Mouse (Mus musculus) embryo, embryonic 11 days (tissue): ENCODE data around the gene Slc9a8.

Source experiments
- DNase-seq: peaks from one replicate; pipeline ENCODE4 v3.0.0-alpha.2; 2015

Slc9a8 gene

GRCm38 (mm10) chr2:167417048-167417447 is 4.5 kb upstream of the Slc9a8 start:
- DNase-seq, result no peak

DNA sequence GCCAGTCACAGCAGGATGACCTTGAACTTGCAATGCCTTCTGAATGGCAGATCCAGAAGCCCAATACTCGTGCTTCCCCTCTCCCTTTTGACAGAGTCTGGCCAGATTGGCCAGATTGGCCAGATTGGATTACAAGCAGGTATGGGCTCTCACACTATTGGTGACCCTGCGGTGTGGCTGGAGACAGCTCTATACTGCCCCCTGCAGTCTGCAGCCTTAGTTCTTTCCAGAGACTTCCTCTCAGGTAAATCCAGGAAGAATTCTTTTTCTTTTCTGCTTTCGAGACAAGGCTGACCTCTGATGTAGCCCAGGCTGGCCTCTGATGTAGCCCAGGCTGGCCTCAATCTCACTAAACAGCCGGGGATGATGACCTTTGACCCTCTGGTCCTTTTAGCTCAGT is 3.8 kb upstream of the Slc9a8 start:
- peak; percentile 76 for DNase-seq

GRCm38 (mm10) chr2:167419204-167419603 is 2.3 kb upstream of the Slc9a8 start:
- peak; percentile 74 for DNase-seq

GRCm38 (mm10) chr2:167420811-167421241 is 686 bp upstream of the Slc9a8 start:
- DNase-seq, result no peak

- no peak for DNase-seq
These were observed 598 bp downstream of the Slc9a8 start for GRCm38 (mm10) chr2:167422150-167422470.

DNA sequence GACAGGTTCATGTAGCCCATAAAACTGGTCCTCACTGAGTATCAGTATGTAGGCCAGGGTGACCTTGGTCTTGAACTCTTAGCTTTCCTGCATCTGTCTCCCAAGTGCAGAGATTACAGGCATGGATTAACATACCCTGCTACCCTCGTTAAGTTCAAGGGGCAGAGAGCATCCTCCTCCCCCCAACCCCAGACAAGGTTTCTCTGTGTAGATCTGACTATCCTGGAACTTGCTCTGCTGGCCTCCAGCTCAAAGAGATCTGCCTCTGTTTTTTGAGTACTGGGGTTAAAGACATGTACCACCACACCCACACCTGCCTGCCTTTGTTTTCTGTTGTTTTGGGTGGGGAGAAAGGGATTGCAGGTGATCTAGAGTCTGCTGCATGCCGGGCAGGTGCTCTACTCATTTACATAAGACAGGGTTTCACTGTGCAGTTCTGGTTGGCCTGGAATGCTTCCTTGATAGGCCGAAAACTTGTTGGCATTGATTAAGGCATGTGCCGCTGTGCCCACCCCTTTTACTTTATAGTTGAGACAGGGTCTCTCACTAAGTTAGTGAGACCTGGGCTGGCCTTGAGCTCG is 1.6 kb downstream of the Slc9a8 start:
- no peak for DNase-seq

GRCm38 (mm10) chr2:167424040-167424439 is 2.5 kb downstream of the Slc9a8 start:
- no peak for DNase-seq

DNA sequence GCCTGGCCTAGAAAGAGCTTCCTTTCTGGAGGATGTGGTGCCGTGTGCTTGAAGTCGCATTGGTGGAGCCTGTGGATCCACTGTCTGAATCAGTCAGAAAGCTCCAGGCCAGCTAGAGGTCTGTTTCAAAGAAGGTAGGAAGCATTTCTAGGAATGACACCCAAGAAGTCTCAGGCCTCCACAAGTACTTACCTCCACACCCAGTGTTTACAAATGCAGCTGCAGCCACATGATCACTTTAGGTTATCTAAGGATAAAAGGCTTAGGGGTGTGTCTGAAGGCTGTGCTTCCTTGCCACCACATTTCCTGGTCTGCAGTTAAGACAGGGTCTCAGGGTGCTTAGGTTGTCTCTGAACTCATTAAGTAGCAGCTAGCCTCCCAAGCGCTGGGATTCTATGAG is 3.0 kb downstream of the Slc9a8 start:
- DNase-seq, result no peak

GRCm38 (mm10) chr2:167425407-167425806 is 3.9 kb downstream of the Slc9a8 start:
- DNase-seq, result no peak

GRCm38 (mm10) chr2:167429596-167429995 is 8.1 kb downstream of the Slc9a8 start:
- DNase-seq, result no peak

DNA sequence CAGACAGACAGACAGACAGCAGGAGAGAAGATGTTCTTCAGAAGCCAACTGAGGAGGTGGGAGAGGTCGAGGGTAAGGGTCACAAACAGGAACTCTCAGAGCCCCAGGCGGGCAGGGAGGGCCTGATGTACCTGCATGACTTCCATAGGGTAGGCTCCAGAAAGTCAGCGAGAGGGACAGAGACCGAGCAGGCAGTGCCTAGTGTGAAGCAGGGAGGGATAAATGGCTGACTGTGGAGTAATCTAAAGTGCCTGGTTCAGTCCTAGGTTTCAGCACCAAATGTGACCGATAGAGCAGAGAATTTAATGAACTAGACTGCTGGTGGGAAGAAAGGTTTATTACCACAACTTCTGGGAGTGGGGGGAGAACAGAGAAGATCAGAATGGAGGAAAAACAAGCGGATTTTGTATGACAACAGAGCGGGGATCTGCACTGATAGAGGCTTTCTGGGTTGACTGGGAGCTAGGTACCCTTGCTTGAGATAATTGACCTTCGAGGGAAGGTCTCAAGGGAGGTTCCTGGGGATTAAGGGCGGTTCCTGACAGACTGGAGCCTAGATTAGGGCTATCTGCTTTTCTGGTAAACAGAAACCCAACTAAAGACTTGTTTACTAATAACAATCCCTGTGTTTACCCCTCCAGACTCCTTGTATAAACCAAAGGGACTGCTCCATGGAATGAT is 9.4 kb downstream of the Slc9a8 start:
- no peak for DNase-seq

- no peak for DNase-seq
These were observed 9.9 kb downstream of the Slc9a8 start for GRCm38 (mm10) chr2:167431418-167431776.

GRCm38 (mm10) chr2:167434570-167434969 is 13.1 kb downstream of the Slc9a8 start:
- DNase-seq, result no peak

GRCm38 (mm10) chr2:167435631-167436030 is 14.1 kb downstream of the Slc9a8 start:
- no peak for DNase-seq

DNA sequence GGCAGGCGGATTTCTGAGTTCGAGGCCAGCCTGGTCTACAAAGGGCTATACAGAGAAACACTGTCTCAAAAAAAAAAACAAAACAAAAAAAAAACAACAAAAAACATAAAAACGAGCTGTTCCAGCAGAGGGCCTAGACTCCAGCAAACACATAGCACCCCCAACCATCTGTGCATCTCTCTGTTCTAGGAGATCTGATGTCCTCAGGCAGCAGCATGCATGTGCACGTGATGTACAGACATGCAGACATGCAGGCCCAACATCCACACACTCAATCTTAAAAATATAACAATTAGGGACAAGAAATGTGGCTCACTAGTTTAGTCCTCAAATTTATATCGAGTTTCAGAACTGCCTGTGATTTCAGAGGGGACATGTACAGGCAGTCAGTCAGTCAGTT is 14.9 kb downstream of the Slc9a8 start:
- no peak for DNase-seq

GRCm38 (mm10) chr2:167439422-167439821 is 17.9 kb downstream of the Slc9a8 start:
- DNase-seq, result no peak

DNA sequence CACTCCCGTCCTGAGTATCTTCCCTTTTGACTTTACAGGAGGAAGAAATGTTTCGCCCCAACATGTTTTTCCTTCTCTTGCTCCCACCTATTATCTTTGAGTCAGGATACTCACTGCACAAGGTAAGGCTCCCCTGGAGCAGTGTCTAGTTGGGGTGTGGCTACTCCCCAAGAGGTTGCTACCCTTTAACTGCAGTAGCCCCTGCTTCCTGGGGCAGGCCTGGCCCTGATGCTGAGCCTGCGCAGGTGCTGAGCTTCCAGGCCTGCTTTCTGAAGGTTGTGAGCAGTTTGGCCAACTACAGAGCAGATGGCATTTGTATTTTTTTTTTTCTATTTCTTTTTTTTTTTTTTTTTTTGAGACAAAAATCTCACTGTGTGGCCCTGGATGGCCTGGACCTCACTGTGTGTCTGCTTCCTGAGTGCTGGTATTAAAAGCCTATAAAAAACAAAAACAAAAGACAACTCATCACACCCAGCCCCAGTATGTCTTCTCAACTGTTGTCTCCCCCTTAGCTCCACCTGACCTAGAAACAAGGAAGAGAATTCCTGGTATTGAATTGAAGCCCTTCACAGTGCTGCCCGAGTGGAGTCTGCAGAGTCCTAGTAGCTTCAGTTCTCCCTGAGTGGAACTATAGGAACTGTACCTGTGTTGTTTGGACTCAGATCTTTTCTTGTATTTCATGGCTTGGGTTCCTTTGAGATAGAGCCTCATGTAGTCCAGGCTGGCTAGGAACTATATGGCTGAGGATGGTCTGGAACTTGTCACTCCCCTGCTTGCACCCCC is 22.1 kb downstream of the Slc9a8 start:
- DNase-seq, result no peak

DNA sequence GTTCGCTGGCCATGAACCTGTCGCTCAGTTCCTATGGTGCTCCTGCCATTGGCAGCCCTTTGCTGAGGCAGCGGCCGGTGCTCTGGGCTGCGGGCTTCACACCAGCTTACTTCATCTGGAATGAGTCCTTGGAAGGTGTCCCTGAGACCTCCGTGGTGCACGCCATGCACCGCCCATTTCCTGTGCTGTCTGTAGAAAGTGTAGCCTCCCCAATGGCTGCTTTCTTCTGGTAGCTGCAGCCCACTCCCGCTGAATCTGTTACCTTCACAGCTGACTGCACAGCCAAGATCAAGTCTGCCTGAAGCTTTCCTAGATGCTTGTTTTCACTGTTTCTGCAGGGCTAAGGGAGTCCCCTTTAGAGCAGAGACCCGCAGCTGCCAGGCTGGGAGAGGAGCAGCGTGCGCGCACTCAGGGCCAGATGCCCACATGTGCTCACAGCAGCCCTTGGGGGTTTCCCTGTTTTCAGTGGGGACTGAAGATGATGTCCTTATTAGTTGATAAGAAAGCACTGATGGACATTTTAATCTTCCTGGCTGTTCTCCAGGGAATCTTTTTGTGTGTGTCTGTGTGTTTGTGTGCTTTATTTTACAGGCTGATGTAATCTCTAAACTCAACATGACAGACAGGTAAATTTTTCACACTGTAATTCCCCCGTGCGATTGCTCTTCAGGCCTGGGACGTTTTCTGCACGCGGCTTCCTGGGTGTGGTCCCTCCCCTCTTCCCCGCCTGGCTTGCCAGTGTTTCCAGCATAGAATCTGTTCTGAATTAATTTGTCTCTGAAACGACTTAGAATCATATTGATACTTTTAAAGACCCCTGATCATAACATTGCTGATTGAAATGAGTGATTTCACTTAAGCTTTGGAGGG is 24.6 kb downstream of the Slc9a8 start:
- no peak for DNase-seq

- no peak for DNase-seq
These were observed 25.7 kb downstream of the Slc9a8 start for GRCm38 (mm10) chr2:167447207-167447606.

DNA sequence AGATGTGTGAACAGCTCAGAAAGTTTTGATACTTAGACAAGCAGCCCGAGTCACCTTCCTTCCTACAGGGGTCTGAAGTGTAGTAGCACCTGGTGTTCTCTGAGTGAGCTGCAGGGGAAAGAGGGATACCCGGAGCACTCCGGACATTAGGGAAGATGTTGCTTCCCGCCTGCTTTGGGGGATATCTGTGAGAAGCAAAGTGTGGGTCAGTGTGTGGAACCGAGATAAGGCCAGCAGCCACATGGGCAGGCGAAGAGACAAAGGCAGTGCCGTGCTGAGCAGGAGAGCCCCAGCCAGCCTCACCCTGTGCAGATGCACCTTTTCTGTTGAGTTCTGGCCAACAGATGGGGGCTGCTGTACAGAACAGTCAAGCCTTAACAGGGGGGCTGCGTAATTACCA is 26.1 kb downstream of the Slc9a8 start:
- no peak for DNase-seq

GRCm38 (mm10) chr2:167449331-167450275 is 28.1 kb downstream of the Slc9a8 start:
- DNase-seq, result no peak

DNA sequence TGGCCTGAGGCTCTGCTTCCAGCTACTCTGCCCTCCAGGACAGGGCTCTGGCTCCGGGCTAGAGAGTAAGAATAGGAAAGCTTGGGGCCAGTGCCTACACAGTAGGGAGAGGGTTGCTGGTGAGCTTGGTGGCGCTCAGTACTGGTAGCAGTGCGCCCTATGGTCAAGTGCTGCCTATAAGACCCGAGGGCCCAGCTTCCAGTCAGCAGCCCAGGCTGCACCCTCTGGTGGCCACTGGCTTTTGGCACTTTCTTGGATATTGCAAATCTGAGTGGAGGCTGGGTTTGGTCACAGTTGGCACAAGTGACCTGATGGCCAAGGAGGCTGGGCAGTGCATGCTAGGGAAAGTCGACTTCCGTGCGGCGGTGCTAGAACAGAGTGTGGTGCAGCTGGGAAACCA is 29.1 kb downstream of the Slc9a8 start:
- DNase-seq, result no peak
